Mouse (Mus musculus) lung, postnatal 0 days (tissue): ENCODE measurements around the gene Syce2. TPM values are rescaled to one million over a fixed set of nuclear protein-coding genes. Genes with fewer than 3 reads are reported as not detected.

Experiments used
- ATAC-seq: fragments of 200-750 bp; cut with Nextera tagmentation; 2 replicates; pipeline ENCODE4 v1.8.0; 2017; ENCODE audit warnings: moderate library complexity
- DNase-seq: peaks from one replicate; pipeline ENCODE4 v3.0.0-alpha.2; 2016; ENCODE audit warnings: low spot score
- H3K27ac ChIP-seq: fragments of 300-500 bp; sonication (generic); 2 replicates; pipeline ENCODE4 v1.5.1; 2014; ENCODE audit warnings: antibody characterized with exemption, mild to moderate bottlenecking, low read length, mixed read lengths
- H3K27me3 ChIP-seq: fragments of 300-500 bp; sonication (generic); replicated peaks from 2 replicates; pipeline ENCODE4 v1.6.1; 2014; ENCODE audit warnings: low read length, mixed read lengths; ENCODE audit not compliant: insufficient read depth
- H3K36me3 ChIP-seq: fragments of 300-500 bp; sonication (generic); 2 replicates; pipeline ENCODE4 v1.6.1; 2014; ENCODE audit warnings: low read length, mixed read lengths; ENCODE audit not compliant: insufficient read depth
- H3K4me1 ChIP-seq: fragments of 300-500 bp; sonication (generic); 2 replicates; pipeline ENCODE4 v1.6.1; 2014; ENCODE audit warnings: antibody characterized with exemption, low read depth, low read length, mixed read lengths; ENCODE audit not compliant: insufficient read depth
- H3K4me2 ChIP-seq: fragments of 300-500 bp; sonication (generic); replicated peaks from 2 replicates; pipeline ENCODE4 v1.6.1; 2014; ENCODE audit warnings: low read depth, mild to moderate bottlenecking, low read length, moderate library complexity, mixed read lengths
- H3K4me3 ChIP-seq: fragments of 300-500 bp; sonication (generic); 2 replicates; pipeline ENCODE4 v1.5.1; 2014; ENCODE audit warnings: low read depth, low read length
- H3K9ac ChIP-seq: fragments of 300-500 bp; sonication (generic); replicated peaks from 2 replicates; pipeline ENCODE4 v1.6.1; 2014; ENCODE audit warnings: low read depth, mild to moderate bottlenecking
- H3K9me3 ChIP-seq: fragments of 300-500 bp; sonication (generic); 2 replicates; pipeline ENCODE4 v1.6.1; 2016; ENCODE audit warnings: low read length, mixed read lengths
- CTCF ChIP-seq: IDR thresholded peaks from 2 replicates; pipeline ENCODE4 v1.5.1; 2016; ENCODE audit warnings: antibody characterized with exemption, mild to moderate bottlenecking
- EP300 ChIP-seq: IDR thresholded peaks from 2 replicates; pipeline ENCODE4 v1.6.1; 2016; ENCODE audit warnings: antibody characterized with exemption, mild to moderate bottlenecking, control low read depth
- WGBS: fragments of 180-500 bp; shearing (Covaris S2); extraction: QIAGEN DNeasy Blood & Tissue Kit; methylation state at CpG from one replicate; pipeline ENCODE4 v1.1.7; 2014; 5-methylcytosine and 5-hydroxymethylcytosine counted together
- polyA plus RNA-seq: library from polyadenylated mRNA; unstranded; fragments of >200 nt; fragmentation: Nextera tagmentation; extraction: Ambion mirVana; gene quantifications from 2 replicates; pipeline ENCODE4 v1.2.1, GENCODE M21; 2015

Syce2 gene
- polyA plus RNA-seq, 1 experiment from 2014 or later = 11.1 TPM

GRCm38 (mm10) chr8:84877297-84878035 is 5.6 kb downstream of the Syce2 start:
- Histone ChIP-seq H3K36me3 (no peaks in the 10 kb centered on the region), H3K27ac (no peak overlapping the region), H3K9me3 (no peaks in the 10 kb centered on the region), H3K4me1 (peaks cover 3% of the 10 kb centered on the region; the same call in 1 of the 2 replicates), H3K4me3 (no peak overlapping the region), H3K4me2 (no peak overlapping the region), H3K27me3 (no peaks in the 10 kb centered on the region), H3K9ac (no peak overlapping the region)
- TF ChIP-seq CTCF = no peak
- no peak for TF ChIP-seq EP300
- DNase-seq (no peak), ATAC-seq (no peak)
- WGBS = 70% methylated on average over 3 of the region's 3 CpGs

- Histone ChIP-seq H3K4me2 (no peak overlapping the region), H3K9me3 (no peaks in the 10 kb centered on the region), H3K36me3 (no peaks in the 10 kb centered on the region), H3K4me3 (no peak overlapping the region), H3K9ac (no peak overlapping the region), H3K27ac (no peak overlapping the region), H3K27me3 (no peaks in the 10 kb centered on the region), H3K4me1 (no peaks in the 10 kb centered on the region)
- TF ChIP-seq CTCF = no peak
- DNase-seq = no peak
- no peak for ATAC-seq
- 79% methylated on average over 1 of the region's 1 CpGs for WGBS
Observed at GRCm38 (mm10) chr8:84878915-84879314, 7.0 kb downstream of the Syce2 start.

GRCm38 (mm10) chr8:84884728-84885127 is 12.8 kb downstream of the Syce2 start:
- ATAC-seq = no peak

GRCm38 (mm10) chr8:84888280-84888679 is 16.4 kb downstream of the Syce2 start:
- H3K9ac ChIP-seq = no peak overlapping the region
- H3K27me3 ChIP-seq = no peaks in the 10 kb centered on the region
- 96% methylated on average over 3 of the region's 3 CpGs for WGBS

More at GRCm38 (mm10) chr8:84884728-84885127, 12.8 kb downstream of the Syce2 start:
- TF ChIP-seq CTCF = no peak
- TF ChIP-seq EP300 = no peak
- Histone ChIP-seq H3K9me3 (no peaks in the 10 kb centered on the region), H3K27ac (no peak overlapping the region), H3K36me3 (0 out of 2 replicates have a peak, but pooled peaks cover 18% of the 10 kb centered on the region), H3K4me1 (no peaks in the 10 kb centered on the region), H3K4me3 (no peak overlapping the region), H3K27me3 (no peaks in the 10 kb centered on the region), H3K9ac (no peak overlapping the region), H3K4me2 (no peak overlapping the region)
- 81% methylated on average over 4 of the region's 4 CpGs for WGBS
- no peak for DNase-seq

GRCm38 (mm10) chr8:84889141-84889540 is 17.2 kb downstream of the Syce2 start:
- WGBS = 83% methylated on average over 1 of the region's 1 CpGs
- DNase-seq = no peak
- no peak overlapping the region for H3K27ac ChIP-seq
- H3K27me3 ChIP-seq = no peaks in the 10 kb centered on the region
- 0 out of 2 replicates have a peak, but pooled peaks cover 4% of the 10 kb centered on the region for H3K4me1 ChIP-seq
- no peak overlapping the region for H3K4me2 ChIP-seq
- H3K9me3 ChIP-seq = no peaks in the 10 kb centered on the region
- TF ChIP-seq CTCF (no peak), EP300 (no peak)
- no peak overlapping the region for H3K9ac ChIP-seq
- no peak for ATAC-seq
- no peak overlapping the region for H3K4me3 ChIP-seq
- 0 out of 2 replicates have a peak, but pooled peaks cover 18% of the 10 kb centered on the region for H3K36me3 ChIP-seq

More at GRCm38 (mm10) chr8:84888280-84888679, 16.4 kb downstream of the Syce2 start:
- Histone ChIP-seq H3K36me3 (0 out of 2 replicates have a peak, but pooled peaks cover 18% of the 10 kb centered on the region), H3K4me1 (0 out of 2 replicates have a peak, but pooled peaks cover 4% of the 10 kb centered on the region), H3K27ac (no peak overlapping the region), H3K4me3 (no peak overlapping the region), H3K9me3 (no peaks in the 10 kb centered on the region), H3K4me2 (no peak overlapping the region)
- ATAC-seq (no peak), DNase-seq (no peak)
- TF ChIP-seq CTCF (no peak), EP300 (no peak)

GRCm38 (mm10) chr8:84892993-84893708 is 21.2 kb downstream of the Syce2 start:
- H3K9ac ChIP-seq = peak overlapping the region; percentile 45
- DNase-seq = no peak
- no peaks in the 10 kb centered on the region for H3K27me3 ChIP-seq
- TF ChIP-seq EP300 (no peak), CTCF (no peak)
- 0 out of 2 replicates have a peak, but pooled peaks cover 4% of the 10 kb centered on the region for H3K36me3 ChIP-seq
- H3K4me3 ChIP-seq = peak overlapping the region; percentile 50
- H3K4me1 ChIP-seq = 0 out of 2 replicates have a peak, but pooled peaks cover 4% of the 10 kb centered on the region
- 9% methylated on average over 30 of the region's 31 CpGs for WGBS
- H3K9me3 ChIP-seq = no peaks in the 10 kb centered on the region
- H3K4me2 ChIP-seq = peak overlapping the region; percentile 81
- H3K27ac ChIP-seq = 0 out of 2 replicates have a peak overlapping the region, but pooled peaks have one; percentile 4
- no peak for ATAC-seq
